Mouse (Mus musculus) lung, embryonic 14.5 days (tissue): Measurements from ENCODE around the gene Mdm2. TPM values are rescaled to one million over a fixed set of nuclear protein-coding genes. Genes with fewer than 3 reads are reported as not detected.

Experiments used
- ATAC-seq: fragments of 200-750 bp; cut with Nextera tagmentation; 2 replicates; pipeline ENCODE4 v1.8.0; 2017; ENCODE audit warnings: mild to moderate bottlenecking, moderate TSS enrichment, moderate library complexity; ENCODE audit not compliant: insufficient read depth
- DNase-seq: peaks from one replicate; pipeline ENCODE4 v3.0.0-alpha.2; 2015
- H3K27ac ChIP-seq: fragments of 300-500 bp; sonication (generic); 2 replicates; pipeline ENCODE4 v1.5.1; 2014; ENCODE audit warnings: low read depth, mild to moderate bottlenecking, moderate library complexity
- H3K27me3 ChIP-seq: fragments of 300-500 bp; sonication (generic); 2 replicates; pipeline ENCODE4 v1.6.1; 2014; ENCODE audit warnings: low read length, control low read depth; ENCODE audit not compliant: insufficient read depth
- H3K36me3 ChIP-seq: fragments of 300-500 bp; sonication (generic); 2 replicates; pipeline ENCODE4 v1.6.1; 2014; ENCODE audit warnings: control low read depth; ENCODE audit not compliant: insufficient read depth
- H3K4me1 ChIP-seq: fragments of 300-500 bp; sonication (generic); 2 replicates; pipeline ENCODE4 v1.6.1; 2014; ENCODE audit warnings: antibody characterized with exemption, control low read depth; ENCODE audit not compliant: insufficient read depth
- H3K4me2 ChIP-seq: fragments of 300-500 bp; sonication (generic); 2 replicates; pipeline ENCODE4 v1.6.1; 2014; ENCODE audit warnings: mild to moderate bottlenecking
- H3K4me3 ChIP-seq: fragments of 300-500 bp; sonication (generic); 2 replicates; pipeline ENCODE4 v1.5.1; 2014; ENCODE audit warnings: low read depth, low read length
- H3K9ac ChIP-seq: fragments of 300-500 bp; sonication (generic); 2 replicates; pipeline ENCODE4 v1.6.1; 2014
- H3K9me3 ChIP-seq: fragments of 300-500 bp; sonication (generic); 2 replicates; pipeline ENCODE4 v1.6.1; 2016; ENCODE audit warnings: low read depth, low read length, control low read depth
- CTCF ChIP-seq: IDR thresholded peaks from 2 replicates; pipeline ENCODE4 v1.5.1; 2016; ENCODE audit warnings: antibody characterized with exemption, low read depth
- WGBS: fragments of 180-500 bp; shearing (Covaris S2); extraction: QIAGEN DNeasy Blood & Tissue Kit; methylation state at CpG from one replicate; pipeline ENCODE4 v1.1.7; 2014; 5-methylcytosine and 5-hydroxymethylcytosine counted together
- polyA plus RNA-seq: library from polyadenylated mRNA; unstranded; fragments of >200 nt; fragmentation: Nextera tagmentation; extraction: Ambion mirVana; gene quantifications from 2 replicates; pipeline ENCODE4 v1.2.1, GENCODE M21; 2014

Gene Mdm2
- polyA plus RNA-seq, 1 experiment from 2014 or later = 50.5 TPM

DNA sequence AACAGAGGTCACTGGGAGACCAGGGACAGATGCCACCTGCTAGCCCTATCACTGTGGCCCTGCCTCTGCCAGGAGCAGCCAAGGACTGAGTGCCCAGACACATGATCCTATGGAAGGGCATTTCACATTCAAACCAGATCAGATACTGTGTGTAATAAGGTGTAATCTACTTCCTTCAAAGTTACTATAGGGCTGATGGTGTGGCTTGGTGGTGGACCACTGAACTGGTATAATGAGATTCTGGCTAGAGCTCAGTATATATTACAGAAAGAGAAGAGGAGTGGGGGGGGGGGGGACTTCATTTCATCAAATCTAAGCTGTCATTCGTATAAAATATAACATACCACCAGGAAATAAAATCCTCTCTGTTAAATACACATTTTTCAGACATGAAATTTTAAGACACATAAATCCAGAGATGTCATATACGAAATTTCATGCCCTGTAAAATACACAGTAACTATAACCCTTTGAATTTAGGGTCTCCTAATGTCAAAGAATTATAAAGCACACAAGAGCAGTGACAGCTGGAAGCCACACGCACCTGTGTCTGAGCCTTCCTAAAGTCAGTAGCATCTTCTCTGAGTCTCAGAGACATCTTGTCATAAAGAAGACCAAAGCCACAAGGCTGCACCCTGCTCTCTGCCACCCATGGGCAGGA, 36.1 kb downstream of the Mdm2 start:
- Histone ChIP-seq H3K27me3 (no peaks in the 10 kb centered on the region), H3K9me3 (no peaks in the 10 kb centered on the region), H3K4me1 (peaks cover 6% of the 10 kb centered on the region; the same call in 1 of the 2 replicates), H3K9ac (no peak overlapping the region), H3K36me3 (no peaks in the 10 kb centered on the region), H3K4me3 (no peak overlapping the region), H3K27ac (no peak overlapping the region), H3K4me2 (no peak overlapping the region)
- ATAC-seq = no peak
- WGBS = 73% methylated on average over 3 of the region's 3 CpGs
- no peak for DNase-seq
- TF ChIP-seq CTCF = no peak

DNA sequence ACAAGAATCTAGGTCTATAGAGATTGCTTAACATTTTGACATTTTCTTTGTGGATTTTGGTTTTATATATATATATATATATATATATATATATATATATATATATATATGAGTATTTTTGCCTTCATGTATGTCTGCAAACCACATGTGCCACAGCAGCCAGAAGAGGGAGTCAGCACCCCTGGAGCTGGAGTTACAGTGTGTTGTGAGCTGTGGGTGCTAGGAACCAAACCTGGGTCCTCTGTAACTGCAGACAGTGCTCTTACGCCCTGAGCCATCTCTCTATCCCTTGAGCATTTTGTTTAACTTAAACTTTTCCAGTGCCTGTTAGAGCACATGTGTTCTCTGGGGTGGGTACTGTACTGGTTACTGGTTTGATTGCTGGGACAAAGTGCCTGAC, 36.6 kb downstream of the Mdm2 start:
- no peak overlapping the region for H3K9ac ChIP-seq
- no peak for DNase-seq
- H3K27me3 ChIP-seq = no peaks in the 10 kb centered on the region
- no peak for ATAC-seq
- no peak overlapping the region for H3K27ac ChIP-seq
- no peak overlapping the region for H3K4me3 ChIP-seq
- WGBS = 92% methylated on average over 1 of the region's 1 CpGs
- H3K36me3 ChIP-seq = no peaks in the 10 kb centered on the region
- no peak overlapping the region for H3K4me2 ChIP-seq
- no peaks in the 10 kb centered on the region for H3K9me3 ChIP-seq
- peaks cover 6% of the 10 kb centered on the region; the same call in 1 of the 2 replicates for H3K4me1 ChIP-seq
- no peak for TF ChIP-seq CTCF

DNA sequence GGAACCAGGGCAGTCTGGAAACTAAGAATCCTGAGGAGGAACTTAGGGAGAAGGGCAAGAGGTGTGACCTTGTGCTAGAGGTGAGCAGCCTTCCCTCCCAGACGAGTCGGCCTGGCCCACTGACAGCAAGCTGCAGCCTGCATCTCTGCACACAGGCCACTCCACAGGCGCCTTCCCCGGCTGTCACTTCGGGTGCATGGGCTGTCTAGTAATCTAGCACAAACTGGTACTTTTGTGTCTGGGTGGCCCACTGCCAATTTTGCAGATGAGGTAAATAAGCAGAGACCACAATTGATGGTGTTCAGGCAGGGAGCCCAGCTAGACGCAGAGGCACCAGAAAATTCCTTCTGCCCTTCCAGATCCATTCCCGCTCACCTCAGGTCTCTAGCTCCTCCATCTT, 37.9 kb downstream of the Mdm2 start:
- Histone ChIP-seq H3K9ac (no peak overlapping the region), H3K4me1 (peaks cover 6% of the 10 kb centered on the region; the same call in 1 of the 2 replicates), H3K4me3 (no peak overlapping the region), H3K36me3 (no peaks in the 10 kb centered on the region), H3K9me3 (no peaks in the 10 kb centered on the region), H3K27ac (no peak overlapping the region; the same call in 1 of the 2 replicates), H3K27me3 (no peaks in the 10 kb centered on the region), H3K4me2 (no peak overlapping the region)
- DNase-seq = peak; percentile 83
- TF ChIP-seq CTCF = no peak
- WGBS = 28% methylated on average over 7 of the region's 7 CpGs
- ATAC-seq = peak; percentile 55

GRCm38 (mm10) chr10:117671930-117672666, 38.5 kb downstream of the Mdm2 start:
- Histone ChIP-seq H3K4me2 (no peak overlapping the region), H3K4me1 (peaks cover 6% of the 10 kb centered on the region; the same call in 1 of the 2 replicates), H3K9me3 (no peaks in the 10 kb centered on the region), H3K27ac (no peak overlapping the region; the same call in 1 of the 2 replicates), H3K4me3 (no peak overlapping the region), H3K9ac (no peak overlapping the region), H3K27me3 (no peaks in the 10 kb centered on the region), H3K36me3 (no peaks in the 10 kb centered on the region)
- no peak for TF ChIP-seq CTCF
- 78% methylated on average over 13 of the region's 13 CpGs for WGBS
- ATAC-seq (no peak), DNase-seq (no peak)

- WGBS = 87% methylated on average over 9 of the region's 9 CpGs
Observed at GRCm38 (mm10) chr10:117671266-117671665, 39.3 kb downstream of the Mdm2 start.

GRCm38 (mm10) chr10:117670791-117671190, 39.8 kb downstream of the Mdm2 start:
- DNase-seq (no peak), ATAC-seq (no peak)
- H3K4me3 ChIP-seq = no peak overlapping the region
- peaks cover 6% of the 10 kb centered on the region; the same call in 1 of the 2 replicates for H3K4me1 ChIP-seq
- TF ChIP-seq CTCF = no peak
- no peak overlapping the region for H3K27ac ChIP-seq
- no peaks in the 10 kb centered on the region for H3K9me3 ChIP-seq
- no peak overlapping the region for H3K4me2 ChIP-seq
- H3K27me3 ChIP-seq = no peaks in the 10 kb centered on the region
- no peak overlapping the region for H3K9ac ChIP-seq
- 76% methylated on average over 5 of the region's 5 CpGs for WGBS
- no peaks in the 10 kb centered on the region for H3K36me3 ChIP-seq

More at GRCm38 (mm10) chr10:117671266-117671665, 39.3 kb downstream of the Mdm2 start:
- no peaks in the 10 kb centered on the region for H3K9me3 ChIP-seq
- no peaks in the 10 kb centered on the region for H3K36me3 ChIP-seq
- H3K4me3 ChIP-seq = no peak overlapping the region
- no peaks in the 10 kb centered on the region for H3K27me3 ChIP-seq
- H3K4me1 ChIP-seq = peaks cover 6% of the 10 kb centered on the region; the same call in 1 of the 2 replicates
- DNase-seq = no peak
- no peak for TF ChIP-seq CTCF
- no peak overlapping the region for H3K4me2 ChIP-seq
- H3K9ac ChIP-seq = no peak overlapping the region
- H3K27ac ChIP-seq = no peak overlapping the region
- ATAC-seq = no peak

DNA sequence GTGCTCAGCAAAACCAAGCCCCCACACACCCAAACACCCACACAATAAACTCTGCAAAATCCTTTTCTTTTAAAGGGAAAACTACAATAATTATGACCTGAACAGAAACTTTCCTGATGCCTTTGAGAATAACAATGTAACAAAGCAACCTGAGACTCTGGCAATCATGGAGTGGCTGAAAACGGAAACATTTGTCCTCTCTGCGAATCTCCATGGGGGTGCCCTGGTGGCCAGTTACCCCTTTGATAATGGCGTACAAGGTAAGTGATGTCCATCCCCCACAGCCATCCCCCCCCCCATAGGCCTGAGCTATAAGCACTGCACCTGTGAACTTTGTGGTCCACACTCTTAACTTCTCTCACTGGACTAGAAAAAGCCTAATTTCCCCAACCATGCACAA, 40.5 kb downstream of the Mdm2 start:
- DNase-seq (no peak), ATAC-seq (no peak)
- Histone ChIP-seq H3K4me1 (peaks cover 6% of the 10 kb centered on the region; the same call in 1 of the 2 replicates), H3K36me3 (no peaks in the 10 kb centered on the region), H3K9me3 (no peaks in the 10 kb centered on the region), H3K4me2 (no peak overlapping the region), H3K27ac (no peak overlapping the region), H3K9ac (no peak overlapping the region), H3K4me3 (no peak overlapping the region), H3K27me3 (no peaks in the 10 kb centered on the region)
- 81% methylated on average over 3 of the region's 3 CpGs for WGBS
- no peak for TF ChIP-seq CTCF
